Mouse (Mus musculus) brain, embryonic 14.5 days (tissue): ENCODE data around the gene Fcnb.

ENCODE experiments used
- CTCF ChIP-seq: fragments of 200-500 bp; IDR thresholded peaks from 2 replicates; pipeline ENCODE4 v1.5.1; 2012; ENCODE audit warnings: inconsistent platforms, mild to moderate bottlenecking, moderate library complexity, borderline replicate concordance; ENCODE audit not compliant: insufficient read depth, insufficient read length; ENCODE audit errors: extremely low read depth
- POLR2A ChIP-seq: fragments of 200-500 bp; IDR thresholded peaks from 2 replicates; pipeline ENCODE4 v1.6.1; 2012; ENCODE audit warnings: mild to moderate bottlenecking, inconsistent platforms, borderline replicate concordance; ENCODE audit not compliant: poor library complexity, insufficient read depth, insufficient read length, severe bottlenecking; ENCODE audit errors: extremely low read depth

DNA sequence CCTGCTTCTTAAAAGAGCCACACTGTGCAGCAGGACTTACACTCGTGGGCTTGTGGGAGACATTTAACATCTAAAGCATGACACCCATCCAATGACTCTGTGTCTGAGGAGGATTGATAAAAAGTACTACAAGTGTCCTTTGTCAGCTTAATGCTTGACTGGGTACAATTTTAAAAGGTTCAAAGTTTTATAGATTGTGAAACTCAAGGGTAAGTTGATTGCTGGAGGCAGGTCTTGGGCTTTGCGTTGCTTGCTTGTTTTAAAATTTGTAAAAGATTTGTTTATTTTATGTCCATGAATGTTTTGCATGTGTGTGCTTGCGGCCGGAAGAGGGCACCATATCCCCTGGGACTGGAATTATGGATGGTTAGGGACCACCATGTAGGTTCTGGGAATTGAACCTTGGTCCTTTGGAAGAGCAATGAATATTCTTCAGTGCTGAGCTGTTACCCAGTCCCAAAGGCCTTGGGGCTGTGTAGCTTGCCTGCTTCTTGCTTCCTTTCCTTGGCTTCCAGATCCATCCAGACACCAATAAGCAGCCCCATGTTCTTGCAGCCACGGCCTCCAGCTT is 19.5 kb downstream of the Fcnb start:
- no peak for TF ChIP-seq CTCF
- TF ChIP-seq POLR2A, result no peak
